Mouse (Mus musculus) kidney, adult 9 months (tissue): ENCODE data around the gene Anp32b.

Experiments used
- DNase-seq: peaks from one replicate; pipeline ENCODE4 v3.0.0; 2022

Gene Anp32b

GRCm38 (mm10) chr4:46506801-46507610 lies 56.3 kb downstream of the Anp32b start:
- DNase-seq, result peak; percentile 96

- peak; percentile 85 for DNase-seq
Measured at GRCm38 (mm10) chr4:46507736-46508460, 57.2 kb downstream of the Anp32b start.

- no peak for DNase-seq
Measured at GRCm38 (mm10) chr4:46520491-46520890, 69.8 kb downstream of the Anp32b start.

- DNase-seq, result no peak
Measured at GRCm38 (mm10) chr4:46521457-46521856, 70.8 kb downstream of the Anp32b start.
